Mouse (Mus musculus) CH12.LX (cell line): ENCODE measurements at regions not wholly inside any gene's neighbourhood (a gene's known extent, or its start where the extent isn't known, plus 50 kb on each side); places are given as distances from the start of the nearest gene placed in this dataset.

Experiments
- DNase-seq: peaks from one replicate; pipeline ENCODE4 v3.0.0-alpha.2; 2013; ENCODE audit errors: extremely low read depth
- H3K27ac ChIP-seq: 2 replicates; pipeline ENCODE4 v1.5.1; 2012; ENCODE audit warnings: low read depth, mild to moderate bottlenecking, control low read depth, moderate library complexity; ENCODE audit not compliant: insufficient read depth
- H3K27me3 ChIP-seq: replicated peaks from 2 replicates; pipeline ENCODE3; 2012; ENCODE audit warnings: inconsistent platforms
- H3K36me3 ChIP-seq, 2 experiments: replicated peaks in 1 of 2; 2 replicates each; pipeline versions ENCODE3 to v1.6.1; 2012; ENCODE audit warnings: inconsistent platforms in 1 of 2, low read length in 1 of 2, mild to moderate bottlenecking in 1 of 2, mixed read lengths in 1 of 2, moderate library complexity in 1 of 2; ENCODE audit not compliant: control insufficient read depth in 1 of 2, insufficient read depth in 1 of 2
- H3K4me1 ChIP-seq, 2 experiments: 2 replicates each; pipeline ENCODE4 v1.6.1; 2012; ENCODE audit warnings: inconsistent platforms in 1 of 2, moderate library complexity in 1 of 2; ENCODE audit not compliant: insufficient read depth in 2 of 2, control insufficient read depth in 1 of 2
- H3K4me2 ChIP-seq: 2 replicates; pipeline ENCODE4 v1.6.1; 2012; ENCODE audit warnings: low read depth, mild to moderate bottlenecking, control low read depth; ENCODE audit not compliant: poor library complexity, insufficient read depth, severe bottlenecking
- H3K4me3 ChIP-seq, 3 experiments: fragments of 150-350 bp in 1 of 3; sonication (generic) in 1 of 3; replicated peaks in 1 of 3; 2 replicates each; pipeline versions ENCODE3 to v1.5.1; 2011 to 2012; ENCODE audit warnings: low read depth in 2 of 3, low read length in 2 of 3, mild to moderate bottlenecking in 2 of 3, moderate library complexity in 2 of 3, control low read depth in 1 of 3, improper control_type of control experiment in 1 of 3, inconsistent platforms in 1 of 3, mixed read lengths in 1 of 3; ENCODE audit not compliant: poor library complexity in 1 of 3
- H3K79me2 ChIP-seq: replicated peaks from 2 replicates; pipeline ENCODE4 v1.6.1; 2012; ENCODE audit warnings: mild to moderate bottlenecking, moderate library complexity; ENCODE audit not compliant: control insufficient read depth, poor library complexity, insufficient read depth, severe bottlenecking; ENCODE audit errors: extremely low read depth
- H3K9ac ChIP-seq: 2 replicates; pipeline ENCODE4 v1.6.1; 2012; ENCODE audit warnings: low read depth, mild to moderate bottlenecking, control low read depth, moderate library complexity; ENCODE audit not compliant: insufficient read depth
- H3K9me3 ChIP-seq: replicated peaks from 2 replicates; pipeline ENCODE3; 2012; ENCODE audit warnings: low read length, inconsistent platforms, mixed read lengths
- BHLHE40 ChIP-seq: IDR thresholded peaks from 2 replicates; pipeline ENCODE4 v1.6.1; 2011; ENCODE audit warnings: mild to moderate bottlenecking, low read depth, low read length, improper control_type of control experiment
- EP300 ChIP-seq: IDR thresholded peaks from 2 replicates; pipeline ENCODE4 v1.6.1; 2011; ENCODE audit warnings: low read length, improper control_type of control experiment
- GABPA ChIP-seq: IDR thresholded peaks from 2 replicates; pipeline ENCODE4 v1.6.1; 2012; ENCODE audit warnings: low read depth, low read length, improper control_type of control experiment, inconsistent platforms; ENCODE audit not compliant: insufficient replicate concordance
- HCFC1 ChIP-seq: IDR thresholded peaks from 2 replicates; pipeline ENCODE4 v1.6.1; 2012; ENCODE audit warnings: low read depth, mild to moderate bottlenecking, inconsistent platforms, low read length, improper control_type of control experiment
- IRF4 ChIP-seq: IDR thresholded peaks from 2 replicates; pipeline ENCODE4 v1.6.1; 2014; ENCODE audit warnings: low read depth, mild to moderate bottlenecking, inconsistent platforms, low read length, improper control_type of control experiment
- KAT2A ChIP-seq: IDR thresholded peaks from 2 replicates; pipeline ENCODE4 v1.6.1; 2012; ENCODE audit warnings: low read length, improper control_type of control experiment, inconsistent platforms; ENCODE audit not compliant: insufficient replicate concordance
- MAFK ChIP-seq: IDR thresholded peaks from 2 replicates; pipeline ENCODE4 v1.6.1; 2011; ENCODE audit warnings: low read length, improper control_type of control experiment; ENCODE audit not compliant: insufficient replicate concordance
- MAX ChIP-seq: IDR thresholded peaks from 2 replicates; pipeline ENCODE4 v1.6.1; 2011; ENCODE audit warnings: low read length, improper control_type of control experiment
- PAX5 ChIP-seq: IDR thresholded peaks from 2 replicates; pipeline ENCODE4 v1.6.1; 2012; ENCODE audit warnings: low read length, inconsistent platforms, mixed read lengths
- POLR2A ChIP-seq: IDR thresholded peaks from 2 replicates; pipeline ENCODE4 v1.6.1; 2011; ENCODE audit warnings: low read depth, mild to moderate bottlenecking, improper control_type of control experiment, low read length
- RCOR1 ChIP-seq: conservative IDR thresholded peaks from 2 replicates; pipeline ENCODE4 v1.6.1; 2012; ENCODE audit warnings: low read depth, mild to moderate bottlenecking, inconsistent platforms, low read length, improper control_type of control experiment
- SIN3A ChIP-seq: IDR thresholded peaks from 2 replicates; pipeline ENCODE4 v1.6.1; 2012; ENCODE audit warnings: low read length, improper control_type of control experiment, inconsistent platforms
- TBP ChIP-seq: conservative IDR thresholded peaks from 2 replicates; pipeline ENCODE4 v1.6.1; 2011; ENCODE audit warnings: low read depth, low read length, improper control_type of control experiment
- TCF12 ChIP-seq: IDR thresholded peaks from 2 replicates; pipeline ENCODE4 v1.6.1; 2014; ENCODE audit warnings: low read depth, mild to moderate bottlenecking, inconsistent platforms, low read length, improper control_type of control experiment
- UBTF ChIP-seq: IDR thresholded peaks from 2 replicates; pipeline ENCODE4 v1.6.1; 2012; ENCODE audit warnings: low read depth, mild to moderate bottlenecking, inconsistent platforms, low read length, improper control_type of control experiment, moderate library complexity
- USF2 ChIP-seq: conservative IDR thresholded peaks from 2 replicates; pipeline ENCODE4 v1.6.1; 2011; ENCODE audit warnings: low read depth, low read length, improper control_type of control experiment
- ZC3H11A ChIP-seq: IDR thresholded peaks from 2 replicates; pipeline ENCODE4 v1.6.1; 2012; ENCODE audit warnings: low read depth, mild to moderate bottlenecking, inconsistent platforms, low read length, improper control_type of control experiment
- ZKSCAN1 ChIP-seq: IDR thresholded peaks from 2 replicates; pipeline ENCODE4 v1.6.1; 2012; ENCODE audit warnings: low read depth, inconsistent platforms, low read length, improper control_type of control experiment, borderline replicate concordance
- ZMIZ1 ChIP-seq: IDR thresholded peaks from 2 replicates; pipeline ENCODE4 v1.6.1; 2012; ENCODE audit warnings: low read depth, mild to moderate bottlenecking, inconsistent platforms, low read length, improper control_type of control experiment
- ZNF384 ChIP-seq: IDR thresholded peaks from 2 replicates; pipeline ENCODE4 v1.6.1; 2012; ENCODE audit warnings: low read depth, low read length, improper control_type of control experiment, inconsistent platforms
- dilution Hi-C: fragments of 300-500 bp; cut with MboI; formaldehyde crosslinking; loops from 2 replicates; pipeline ENCODE4 v1.14.3; 2020; ENCODE audit warnings: low sequenced_read_pairs; ENCODE audit not compliant: extremely low pct_unique_long_range_greater_than_20kb, extremely low pct_ligation_motif_present
- in situ Hi-C: fragments of 300-500 bp; cut with MboI; formaldehyde crosslinking; loops from 3 replicates; pipeline ENCODE4 v1.14.3; 2019; ENCODE audit warnings: low sequenced_read_pairs, low pct_ligation_motif_present, low pct_unique_long_range_greater_than_20kb, mixed read lengths

DNA sequence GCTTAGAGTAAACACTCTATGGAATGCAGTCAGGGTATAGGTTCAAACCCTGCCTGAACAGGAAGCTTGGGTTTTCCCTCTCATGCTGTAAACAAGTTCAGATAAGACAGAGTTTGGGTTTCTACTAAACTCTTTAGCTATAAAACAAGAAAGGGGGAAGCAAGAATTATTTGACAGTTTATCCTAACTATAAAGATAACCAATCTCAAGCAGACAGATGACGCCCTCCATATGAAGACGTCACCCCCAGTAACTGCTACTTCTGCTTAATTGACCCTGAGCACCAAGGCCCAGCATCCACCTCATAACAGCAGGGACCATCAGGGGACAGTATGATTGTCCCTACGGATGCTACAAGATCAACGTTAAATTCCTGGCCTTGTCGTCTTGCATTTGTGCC, 588.4 kb downstream of the Efna5 start:
- dilution Hi-C loops, result no loop called here
- no peak for DNase-seq
- H3K27ac ChIP-seq, result no peak overlapping the region
- peaks cover 29% of the 10 kb centered on the region for H3K9me3 ChIP-seq
- no peaks in the 10 kb centered on the region for H3K36me3 ChIP-seq
- no peaks in the 10 kb centered on the region for H3K27me3 ChIP-seq
- no peak overlapping the region for H3K9ac ChIP-seq
- no peak overlapping the region for H3K4me3 ChIP-seq
- no peak overlapping the region for H3K4me2 ChIP-seq
- in situ Hi-C loops, result no loop called here
- no peaks in the 10 kb centered on the region for H3K79me2 ChIP-seq
- H3K4me1 ChIP-seq, result no peaks in the 10 kb centered on the region
- TF ChIP-seq PAX5 (no peak), ZMIZ1 (no peak), ZKSCAN1 (no peak), ZNF384 (no peak), RCOR1 (no peak), UBTF (no peak), TCF12 (no peak), POLR2A (no peak), SIN3A (no peak), EP300 (no peak), MAX (no peak), KAT2A (no peak), TBP (no peak), ZC3H11A (no peak)

- H3K79me2 ChIP-seq, result no peaks in the 10 kb centered on the region
- H3K9me3 ChIP-seq, result peaks cover 31% of the 10 kb centered on the region
- no peaks in the 10 kb centered on the region for H3K36me3 ChIP-seq
- dilution Hi-C loops, result no loop called here
- no peaks in the 10 kb centered on the region for H3K27me3 ChIP-seq
- H3K4me3 ChIP-seq, result no peak overlapping the region
- in situ Hi-C loops, result no loop called here
- no peak for TF ChIP-seq TCF12
- no peak for TF ChIP-seq ZMIZ1
- no peak for TF ChIP-seq HCFC1
- no peak for TF ChIP-seq BHLHE40
- TF ChIP-seq UBTF, result no peak
- no peak for TF ChIP-seq IRF4
- TF ChIP-seq MAFK, result no peak
- TF ChIP-seq SIN3A, result no peak
- no peak for TF ChIP-seq USF2
- no peak for TF ChIP-seq KAT2A
- no peak for TF ChIP-seq RCOR1
- no peak for TF ChIP-seq GABPA
- TF ChIP-seq TBP, result no peak
- TF ChIP-seq, all 38 proteins: peak for 0
- H3K27ac ChIP-seq, result no peak overlapping the region
- no peak overlapping the region for H3K4me2 ChIP-seq
- no peaks in the 10 kb centered on the region for H3K4me1 ChIP-seq
- H3K9ac ChIP-seq, result no peak overlapping the region
- DNase-seq, result no peak
Observed at GRCm38 (mm10) chr17:62287666-62288065, 593.5 kb downstream of the Efna5 start.
